Mouse (Mus musculus) telencephalon, adult 2 months (tissue): ENCODE data around the gene Adamts14.

Experiments
- DNase-seq: peaks from one replicate; pipeline ENCODE4 v3.0.0-alpha.2; 2011; ENCODE audit warnings: low read depth, low spot score

The Adamts14 gene

DNA sequence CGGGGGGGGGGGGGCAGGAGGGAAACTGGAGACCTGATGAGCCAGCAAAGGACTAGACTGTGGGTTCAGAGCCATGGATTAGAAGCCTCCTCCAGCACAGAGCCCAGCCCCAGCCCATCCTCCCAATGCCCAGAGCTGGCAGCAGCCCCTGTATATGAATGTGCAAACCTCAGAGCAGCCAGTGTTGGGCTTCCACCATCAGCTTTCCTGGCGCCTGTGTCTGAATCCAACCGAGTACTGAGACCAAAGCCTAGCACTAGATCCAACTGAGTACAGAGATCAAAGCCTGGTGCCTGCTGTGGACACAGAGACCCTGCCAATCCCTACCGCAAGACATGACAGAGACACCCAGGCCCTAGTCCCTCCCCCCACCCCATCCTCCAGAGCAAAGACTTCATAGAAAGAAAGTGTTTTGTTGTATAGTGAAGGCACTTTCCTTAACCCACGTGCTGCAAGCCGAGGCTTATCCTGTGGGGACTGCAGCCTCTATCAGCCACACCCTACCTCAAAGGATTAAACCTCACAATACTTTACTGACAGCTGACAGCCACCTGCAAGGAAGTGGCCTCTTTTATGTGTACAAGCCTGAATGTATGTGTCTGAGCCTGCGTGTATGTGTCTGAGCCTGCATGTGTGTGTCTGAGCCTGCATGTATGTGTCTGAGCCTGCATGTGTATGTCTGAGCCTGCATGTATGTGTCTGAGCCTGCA, 40.2 kb downstream of the Adamts14 start:
- no peak for DNase-seq

DNA sequence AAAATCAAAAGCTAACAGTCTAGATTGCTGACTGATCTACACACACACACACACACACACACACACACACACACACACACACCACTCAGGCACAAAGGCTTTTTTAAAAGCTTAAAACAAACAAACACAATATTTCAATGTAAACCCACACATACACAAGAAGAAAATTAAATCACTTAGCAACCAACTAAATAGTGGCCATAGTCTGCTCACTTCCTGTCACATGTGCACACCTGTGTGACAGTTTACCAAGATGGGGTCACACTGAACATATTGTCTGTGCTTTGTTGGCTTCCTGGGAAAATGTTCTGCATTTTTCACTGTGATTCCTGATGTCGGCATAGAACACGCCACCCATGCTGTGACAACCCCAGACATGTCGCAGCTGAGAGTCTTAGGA, 41.5 kb downstream of the Adamts14 start:
- DNase-seq = no peak

DNA sequence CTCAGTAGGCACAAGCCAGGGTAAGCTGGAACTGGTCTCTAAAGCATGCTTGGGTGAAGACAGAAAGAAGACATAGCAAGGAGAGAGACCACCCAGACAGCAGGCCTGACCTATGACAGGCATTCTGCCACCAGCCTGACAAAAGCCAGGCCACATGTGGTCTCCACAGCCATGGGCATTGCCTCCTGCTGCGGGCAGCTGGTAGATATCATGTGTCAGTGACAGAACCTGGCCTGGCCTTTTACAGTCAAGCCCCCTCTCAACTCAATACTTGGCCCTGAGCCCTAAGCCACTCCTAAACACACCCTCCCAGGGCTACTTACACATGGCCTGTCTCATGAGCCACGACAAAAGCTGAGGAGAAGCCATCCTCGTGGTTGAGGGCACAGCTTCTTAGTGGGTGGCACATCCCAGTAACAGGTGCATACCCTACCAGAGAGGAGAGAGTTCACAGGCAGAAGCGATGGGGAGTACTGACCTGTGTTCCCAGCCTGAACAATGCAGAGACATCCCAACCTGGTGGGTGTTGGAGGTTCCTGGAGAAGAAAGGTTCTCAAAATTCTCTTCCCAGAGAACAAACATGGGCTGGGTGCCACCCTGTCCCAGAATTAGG, 46.3 kb downstream of the Adamts14 start:
- no peak for DNase-seq

DNA sequence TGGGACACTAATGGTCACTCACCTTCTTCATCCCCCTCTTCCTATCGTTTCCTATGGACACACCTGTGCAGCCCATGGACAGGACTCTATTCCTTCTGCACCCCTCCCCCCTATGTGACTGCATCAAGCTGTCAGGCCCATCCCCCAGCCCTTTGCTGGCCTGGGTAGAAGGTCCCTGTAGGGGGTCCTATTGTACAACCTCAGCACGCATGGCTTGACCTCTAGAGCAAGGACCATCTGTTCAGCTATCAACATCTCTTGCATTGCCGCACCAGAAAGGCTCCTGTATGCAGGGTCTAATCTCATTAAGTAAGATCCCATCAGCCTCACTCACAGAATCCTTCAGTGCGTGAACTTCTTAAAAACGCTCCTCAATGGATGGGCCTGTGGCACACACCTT, 47.5 kb downstream of the Adamts14 start:
- DNase-seq = no peak

DNA sequence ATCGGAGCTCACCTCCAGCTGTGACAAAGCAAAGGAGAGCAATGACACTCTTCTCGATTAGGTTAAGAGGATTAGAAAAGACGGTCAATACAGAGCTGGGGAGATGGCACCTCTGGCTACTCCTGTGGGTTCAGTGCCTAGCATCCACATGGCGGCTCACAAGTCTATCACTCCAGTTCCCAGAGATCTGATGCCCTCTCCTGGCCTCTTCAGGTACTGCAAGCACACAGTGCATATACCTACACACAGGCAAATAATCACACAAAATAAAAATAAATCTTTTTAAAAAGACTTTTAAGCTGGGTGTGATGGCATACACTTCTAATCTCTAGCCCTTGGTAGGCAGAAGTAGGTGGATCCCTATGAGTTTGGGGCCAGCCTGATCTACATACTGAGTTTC, 53.9 kb downstream of the Adamts14 start:
- no peak for DNase-seq

DNA sequence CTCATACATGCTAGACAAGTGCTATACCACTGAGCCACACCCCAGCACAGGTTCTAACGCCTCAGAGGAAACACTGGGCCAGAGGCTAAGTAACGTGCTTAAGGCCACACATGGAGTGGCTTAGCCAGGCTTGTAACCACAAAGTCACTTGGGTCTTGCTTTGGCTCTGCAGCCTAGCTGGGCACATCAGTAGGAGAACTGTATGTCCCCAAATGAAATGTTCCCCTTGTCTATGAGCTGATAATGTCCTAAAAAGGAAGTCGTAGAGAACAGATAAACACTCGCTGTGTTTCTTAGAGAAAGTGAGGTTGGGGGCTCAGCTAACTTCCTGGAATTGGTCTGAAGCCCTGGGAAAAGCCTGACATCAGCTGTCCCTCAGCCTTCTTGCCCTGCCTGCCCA, 57.1 kb downstream of the Adamts14 start:
- DNase-seq = no peak

DNA sequence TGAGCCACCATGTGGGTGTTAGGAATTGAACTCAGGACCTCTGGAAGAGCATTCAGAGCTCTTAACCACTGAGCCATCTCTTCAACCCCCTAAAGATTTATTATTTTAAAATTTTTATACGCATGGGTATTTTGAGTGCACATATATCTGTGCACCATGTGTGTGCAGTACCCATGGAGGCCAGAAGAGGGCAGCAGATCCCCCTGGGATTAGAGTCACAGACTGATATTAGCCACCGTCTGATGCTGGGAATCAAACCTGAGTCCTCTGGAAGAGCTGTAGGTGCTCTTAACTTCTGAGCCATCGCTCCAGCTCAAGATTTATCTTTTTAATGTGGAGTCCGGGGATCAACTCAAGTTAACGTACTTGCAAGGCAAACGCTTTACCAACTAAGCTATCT, 57.6 kb downstream of the Adamts14 start:
- no peak for DNase-seq

DNA sequence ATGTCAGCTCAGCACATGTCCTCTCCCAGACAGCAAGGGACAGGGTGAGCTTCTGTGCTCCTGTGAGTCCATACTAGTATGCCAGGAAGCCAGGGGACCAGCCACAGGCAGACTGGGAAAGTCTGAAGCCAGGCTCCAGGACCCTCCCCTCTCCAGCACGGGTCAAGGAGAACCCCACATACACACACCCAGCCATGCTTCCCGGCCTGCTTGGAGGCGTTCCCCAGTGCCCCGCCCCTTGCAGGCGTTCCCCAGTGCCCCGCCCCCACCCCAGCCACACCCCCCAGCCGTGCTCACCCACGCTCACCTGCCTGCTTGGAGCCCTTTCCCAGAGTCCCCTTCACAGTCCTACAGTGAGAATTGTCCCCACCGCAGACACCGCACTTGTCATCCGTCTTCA, 60.4 kb downstream of the Adamts14 start:
- no peak for DNase-seq

DNA sequence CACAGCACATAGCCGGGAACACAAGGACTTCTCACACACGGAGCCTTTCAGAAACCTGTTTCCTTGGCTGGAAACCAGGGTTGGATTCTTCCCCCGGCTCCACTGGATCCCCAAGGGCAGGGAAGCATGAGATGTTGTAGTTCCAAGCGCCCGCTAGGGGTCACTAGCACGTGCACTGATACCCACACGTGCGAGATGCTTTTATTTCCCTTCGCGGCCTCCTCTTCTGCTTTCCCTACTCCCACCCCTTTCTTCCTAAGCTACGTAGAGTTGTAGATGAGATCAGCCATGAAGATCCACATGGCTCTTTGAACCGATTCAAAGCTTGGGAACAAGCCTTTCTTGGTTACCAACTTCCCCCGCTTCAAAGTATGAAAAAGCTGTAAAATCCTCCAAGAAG, 61.5 kb downstream of the Adamts14 start:
- peak; percentile 35 for DNase-seq

DNA sequence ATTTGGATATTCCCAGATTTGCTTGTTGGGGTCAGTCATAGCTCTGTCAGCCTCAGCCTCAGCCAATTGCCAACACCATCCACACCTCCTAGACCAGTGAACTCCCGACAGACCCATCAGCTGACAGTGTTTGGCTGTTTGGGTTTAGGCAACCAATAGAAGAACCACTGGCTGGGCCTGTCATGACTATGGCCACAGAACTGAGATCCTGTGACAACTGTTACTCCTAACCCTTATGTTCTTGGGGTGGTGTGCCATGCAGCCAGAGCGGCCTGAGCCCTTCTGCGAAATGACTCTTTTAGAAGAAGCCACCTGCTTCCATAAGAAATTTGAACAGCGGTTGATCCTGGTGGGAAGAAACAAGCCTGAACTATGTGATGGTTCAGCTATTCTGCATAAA, 62.1 kb downstream of the Adamts14 start:
- DNase-seq = no peak

DNA sequence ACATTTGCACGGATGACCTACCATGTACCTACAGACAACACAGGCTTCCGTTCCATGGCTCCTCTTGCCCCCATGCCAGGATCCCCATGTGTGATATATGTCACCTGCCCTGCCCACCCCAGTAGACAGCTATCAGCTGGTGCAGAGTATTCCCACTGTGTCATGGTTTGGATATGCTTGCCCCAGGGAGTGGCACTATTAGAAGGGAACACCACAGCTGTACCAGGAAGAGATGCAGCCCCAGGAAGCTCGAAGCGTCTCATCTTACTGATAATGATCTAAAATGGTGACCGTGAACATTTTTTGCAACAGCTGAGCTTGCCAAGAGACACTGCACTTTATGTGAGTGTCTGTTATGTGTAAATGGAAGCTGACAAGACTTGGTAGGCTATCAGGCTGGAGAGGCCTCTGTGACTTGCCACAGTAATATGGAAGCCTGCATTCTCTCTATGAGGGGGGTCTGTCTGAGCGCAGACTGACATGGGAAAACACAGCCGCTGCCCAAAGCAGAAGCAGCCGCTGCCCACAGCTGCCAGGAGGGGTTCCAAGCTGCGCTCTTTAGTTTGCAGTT, 65.0 kb downstream of the Adamts14 start:
- no peak for DNase-seq

DNA sequence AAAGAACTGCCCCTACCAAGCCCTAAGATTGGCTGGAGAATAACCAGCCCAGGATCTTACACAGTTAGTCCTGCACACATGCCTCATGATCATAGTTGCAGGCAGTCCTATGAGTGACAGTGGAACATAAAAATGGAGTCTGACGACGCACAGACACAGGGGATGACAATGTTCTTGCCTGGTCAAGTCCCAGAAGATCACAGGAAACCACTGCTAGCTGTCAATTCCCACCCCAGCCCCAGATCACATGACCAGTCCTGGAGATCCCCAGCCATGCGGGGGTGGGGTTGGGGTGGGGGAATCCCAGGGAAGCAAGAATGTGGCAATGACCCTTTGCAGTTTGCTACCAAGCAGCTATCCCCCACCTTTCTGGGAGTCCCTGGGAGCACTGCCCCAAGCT, 69.3 kb downstream of the Adamts14 start:
- no peak for DNase-seq

DNA sequence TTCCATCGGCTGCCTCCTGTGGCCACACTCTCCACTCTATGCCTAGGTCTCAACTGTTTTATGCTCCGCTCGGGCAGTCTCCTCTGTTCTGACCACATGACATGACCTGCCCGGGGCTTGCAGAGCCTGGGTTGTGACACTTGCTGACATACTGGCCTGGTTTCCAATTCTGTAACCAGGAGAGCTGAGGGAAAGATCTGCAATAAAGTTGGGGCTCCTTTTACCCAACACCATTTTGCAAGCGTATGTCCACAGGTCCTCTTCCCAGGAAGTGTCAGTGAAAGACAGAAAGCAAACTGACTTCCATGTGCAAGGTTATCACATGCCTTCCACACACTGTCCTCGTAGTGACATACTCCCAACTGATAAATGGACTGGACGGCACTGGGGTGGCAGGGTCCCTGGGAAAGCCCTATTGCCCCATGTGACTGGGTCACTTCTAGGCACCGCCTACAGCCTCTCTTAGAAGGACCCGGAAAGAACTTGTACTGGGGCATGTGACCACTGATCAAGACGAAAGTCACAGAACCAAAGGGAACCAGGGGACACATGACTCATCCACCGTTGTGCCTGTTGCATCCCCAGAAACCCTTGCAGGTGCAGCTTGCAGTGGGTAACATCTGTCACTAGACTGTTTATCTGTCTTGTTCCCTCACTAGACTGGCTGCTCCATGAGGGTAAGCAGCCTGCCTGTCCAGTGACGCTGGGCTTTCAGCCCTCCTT, 71.5 kb downstream of the Adamts14 start:
- DNase-seq = no peak

DNA sequence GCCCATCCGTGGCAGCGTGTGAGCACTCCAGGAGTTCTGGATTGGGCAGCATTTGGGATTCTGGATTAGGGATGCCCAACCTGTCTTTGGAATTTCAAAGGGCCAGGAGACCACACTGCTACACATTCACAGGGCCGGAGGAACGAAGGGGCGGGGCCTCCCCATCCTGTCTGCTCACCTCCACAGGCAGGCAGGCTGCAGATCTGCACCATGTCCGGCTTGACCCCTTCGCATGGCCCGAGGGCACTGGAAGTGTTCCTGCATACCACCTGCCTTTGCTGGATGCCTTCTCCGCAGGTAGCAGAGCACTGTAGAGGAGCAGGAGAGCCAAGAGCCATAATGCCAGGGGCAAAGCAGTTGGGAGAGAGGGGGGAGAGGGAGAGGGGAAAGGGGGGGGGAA, 72.2 kb downstream of the Adamts14 start:
- no peak for DNase-seq

DNA sequence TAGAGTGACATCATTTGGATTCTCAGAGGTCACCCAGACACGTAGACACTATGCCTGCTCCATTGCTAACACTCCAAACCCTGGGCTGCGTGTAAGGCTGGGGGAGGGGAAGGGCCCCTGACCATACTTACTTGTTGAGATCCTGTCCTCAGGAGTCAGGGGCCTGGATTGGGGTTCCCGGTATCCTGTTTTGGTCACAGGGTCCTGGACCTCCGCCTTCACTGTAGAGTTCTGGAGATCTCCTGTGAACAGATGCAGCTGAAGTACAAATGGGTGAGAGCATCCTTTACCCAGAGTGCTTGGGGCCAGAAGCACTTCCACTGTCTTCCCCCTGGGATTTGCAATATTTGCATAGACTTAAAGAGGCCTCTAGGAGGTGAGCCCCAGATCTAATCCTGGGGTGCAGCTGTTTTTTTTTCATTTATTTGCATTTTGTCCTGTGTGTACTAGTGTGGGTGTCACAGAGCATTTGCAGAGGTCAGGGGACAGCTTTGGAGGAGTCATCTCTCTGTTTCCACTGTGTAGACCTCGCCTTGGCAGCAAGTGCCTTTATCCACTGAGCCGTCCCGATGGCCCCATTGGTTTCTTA, 72.9 kb downstream of the Adamts14 start:
- DNase-seq = no peak

DNA sequence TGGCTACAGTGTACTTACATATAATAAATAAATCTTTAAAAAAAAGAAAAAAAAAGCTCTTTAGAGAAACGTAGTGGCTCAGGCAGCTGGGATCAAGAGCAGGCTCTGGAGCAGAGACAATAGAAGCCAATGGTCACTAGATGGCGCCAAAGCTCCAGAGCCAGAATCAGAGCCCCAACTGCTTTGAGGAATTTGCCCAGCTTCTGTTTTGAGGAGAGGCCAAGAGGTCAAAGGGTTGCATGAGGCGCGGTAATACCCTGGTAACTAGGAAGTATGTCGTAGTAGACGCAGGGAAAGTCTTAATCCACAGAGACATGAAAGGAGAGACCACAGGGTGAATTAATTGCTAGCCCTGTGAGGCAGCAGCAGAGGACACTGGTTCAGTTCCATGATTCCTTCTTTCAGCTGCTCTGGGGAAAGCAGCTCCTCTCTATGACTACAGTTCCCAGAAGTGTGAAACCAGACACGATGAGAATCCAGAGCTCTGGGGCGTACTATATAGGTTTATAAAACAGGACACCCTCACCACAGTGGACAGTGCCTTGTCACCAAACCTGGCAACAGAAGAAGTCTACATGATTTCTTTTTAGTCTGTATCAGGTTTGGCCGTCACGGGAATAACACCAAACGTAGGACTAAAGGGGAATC, 73.5 kb downstream of the Adamts14 start:
- peak; percentile 27 for DNase-seq

DNA sequence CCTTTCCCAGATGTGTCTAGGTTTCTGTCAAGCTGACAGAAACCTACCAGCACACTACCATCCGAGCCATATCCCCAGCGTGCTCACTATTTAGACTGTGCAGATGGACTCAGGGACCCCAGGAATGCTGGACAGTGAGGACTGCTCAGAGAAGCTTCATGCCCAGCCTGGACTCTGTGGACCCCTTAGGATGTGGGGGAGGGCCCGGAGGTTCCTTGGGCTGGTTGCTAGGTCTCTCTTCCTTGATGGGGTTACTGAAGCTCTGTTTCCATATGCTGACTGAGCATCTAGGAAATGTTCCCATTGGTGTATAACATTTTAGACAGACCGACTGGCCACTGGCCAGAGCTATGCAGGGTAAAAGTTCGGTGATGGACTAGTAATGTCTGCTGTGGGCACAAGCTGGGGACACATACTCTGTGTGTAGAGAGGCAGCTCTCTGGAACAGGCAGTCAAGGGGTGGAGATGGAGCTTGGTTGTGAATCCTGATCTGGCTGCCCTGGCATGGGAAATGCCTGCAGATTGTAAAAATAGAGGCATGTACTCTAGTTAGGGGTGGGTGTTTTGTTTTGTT, 77.4 kb downstream of the Adamts14 start:
- no peak for DNase-seq

DNA sequence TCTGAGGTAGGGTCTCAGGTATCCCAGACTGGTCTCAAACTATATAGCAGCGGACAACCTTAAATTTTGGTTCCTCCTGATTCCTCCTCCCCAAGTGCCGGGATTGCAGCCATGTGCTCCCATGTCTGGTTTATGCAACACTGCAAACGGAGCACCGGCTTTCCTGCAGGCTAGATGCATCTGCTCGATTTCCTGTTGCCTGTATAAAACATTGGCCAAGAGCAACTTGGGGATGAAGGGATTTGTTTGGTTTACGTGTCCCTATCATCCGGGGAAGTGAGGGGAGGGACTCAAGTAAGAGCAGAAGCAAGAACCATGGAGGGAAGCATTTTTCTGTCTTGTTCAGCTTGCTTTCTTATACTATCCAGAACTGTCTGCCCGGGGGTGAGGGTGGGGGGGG, 78.0 kb downstream of the Adamts14 start:
- DNase-seq = no peak

DNA sequence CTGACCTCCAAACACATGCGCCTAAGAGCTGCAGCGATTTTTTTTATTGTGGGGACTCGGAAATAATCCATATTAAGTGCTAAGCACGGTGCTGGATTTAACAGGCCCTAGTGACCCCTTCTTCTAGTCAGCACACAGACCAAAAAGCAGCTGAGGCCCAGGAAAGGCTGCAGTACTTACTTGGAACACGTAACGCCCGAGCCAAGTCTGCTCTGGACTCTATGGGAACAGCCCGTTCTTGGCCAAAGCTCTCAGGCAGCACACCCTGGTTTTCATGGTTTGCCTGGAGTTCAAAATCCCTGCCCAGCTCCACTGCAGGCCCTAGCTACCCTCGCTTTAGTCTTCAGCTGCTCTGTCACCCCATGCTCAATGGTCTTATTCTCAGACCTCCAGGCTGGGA, 78.6 kb downstream of the Adamts14 start:
- DNase-seq = no peak

DNA sequence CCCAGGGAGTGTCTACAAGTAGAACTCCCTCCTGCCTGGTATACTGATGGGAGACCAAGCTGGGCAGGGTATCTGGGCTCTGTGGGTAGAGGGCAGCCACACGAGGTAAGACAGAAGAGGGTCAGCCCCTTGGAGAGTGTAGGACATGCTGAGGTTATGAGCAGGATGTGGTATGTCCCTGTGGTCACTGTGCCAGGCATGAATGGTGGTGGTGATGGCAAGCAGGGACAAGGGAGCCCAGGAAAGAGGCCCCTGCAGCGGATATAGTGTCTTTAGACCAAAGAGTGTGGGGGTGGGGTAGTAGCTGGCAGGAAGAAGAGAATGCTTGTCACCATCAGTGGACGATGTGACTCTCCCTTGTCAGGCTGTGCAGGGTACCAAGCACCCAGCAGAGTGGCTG, 85.2 kb downstream of the Adamts14 start:
- no peak for DNase-seq

DNA sequence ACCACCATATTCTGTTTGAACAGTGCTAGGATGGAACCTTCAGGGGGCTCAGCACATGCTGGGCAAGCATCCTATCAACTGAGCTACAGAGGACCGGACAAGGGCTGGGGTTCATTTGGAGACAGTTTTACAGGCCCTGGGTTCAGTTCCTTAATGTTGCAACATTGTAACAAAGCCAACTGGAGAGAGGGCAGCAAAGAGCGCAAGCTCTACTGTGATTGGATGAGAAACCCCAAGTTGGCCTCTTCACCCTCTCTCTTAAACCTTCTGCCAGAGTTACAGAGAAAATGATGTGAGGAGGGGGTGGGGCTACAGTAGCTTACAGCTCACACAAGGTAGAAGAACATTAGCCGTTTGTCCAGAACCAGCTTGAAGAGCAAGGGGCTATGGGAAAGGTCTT, 86.2 kb downstream of the Adamts14 start:
- DNase-seq = no peak

DNA sequence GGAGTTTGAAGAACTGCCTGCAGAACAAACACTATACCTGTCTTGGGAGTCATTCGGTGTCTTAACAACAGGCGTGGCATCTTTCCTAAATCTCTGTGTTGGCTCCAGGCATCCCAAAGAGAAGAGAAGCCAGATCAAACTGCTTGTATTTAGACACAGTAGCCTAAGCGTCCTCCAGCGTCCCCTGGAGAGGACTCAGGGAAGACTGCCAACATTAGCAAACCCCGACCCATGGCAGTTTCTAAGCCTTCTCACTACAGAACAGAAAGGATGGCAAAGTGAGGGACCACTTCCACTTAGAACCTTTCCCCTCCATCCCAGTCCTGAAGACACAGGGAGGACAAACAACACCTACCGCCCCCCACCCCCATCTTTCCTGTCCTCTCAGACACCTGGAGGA, 93.3 kb downstream of the Adamts14 start:
- DNase-seq = no peak
